Mouse (Mus musculus) spleen, postnatal 14 days (tissue): ENCODE results near the gene Nek6.

Source experiments
- DNase-seq, 2 experiments: peaks; one replicate each; pipeline ENCODE4 v3.0.0; 2021 to 2022; ENCODE audit warnings: low spot score in 2 of 2

The Nek6 gene

GRCm38 (mm10) chr2:38511487-38512307 lies at the start of gene Nek6:
Gene Nek6, plus strand, starts transcription at chr2:38511643.
- peak in 1 of 2 experiments; percentile 35 for DNase-seq

GRCm38 (mm10) chr2:38462323-38462722 lies 49.1 kb upstream of the Nek6 start:
- no peak for DNase-seq

- no peak for DNase-seq
Observed at GRCm38 (mm10) chr2:38468845-38469244, 42.6 kb upstream of the Nek6 start.

GRCm38 (mm10) chr2:38471745-38472144 lies 39.7 kb upstream of the Nek6 start:
- DNase-seq, result no peak

- no peak for DNase-seq
Observed at GRCm38 (mm10) chr2:38472829-38473228, 38.6 kb upstream of the Nek6 start.

GRCm38 (mm10) chr2:38476871-38477496 lies 34.5 kb upstream of the Nek6 start:
- DNase-seq, result no peak

GRCm38 (mm10) chr2:38477497-38477873 lies 34.0 kb upstream of the Nek6 start:
- no peak for DNase-seq

GRCm38 (mm10) chr2:38478683-38479082 lies 32.8 kb upstream of the Nek6 start:
- no peak for DNase-seq

GRCm38 (mm10) chr2:38479541-38479940 lies 31.9 kb upstream of the Nek6 start:
- DNase-seq, result no peak

- peak in 1 of 2 experiments; percentile 38 for DNase-seq
Observed at GRCm38 (mm10) chr2:38481166-38481778, 30.2 kb upstream of the Nek6 start.

GRCm38 (mm10) chr2:38482122-38482521 lies 29.3 kb upstream of the Nek6 start:
- DNase-seq, result no peak

- no peak for DNase-seq
Observed at GRCm38 (mm10) chr2:38483058-38483704, 28.3 kb upstream of the Nek6 start.

GRCm38 (mm10) chr2:38484556-38484955 lies 26.9 kb upstream of the Nek6 start:
- DNase-seq, result no peak

GRCm38 (mm10) chr2:38485409-38485808 lies 26.0 kb upstream of the Nek6 start:
- DNase-seq, result no peak

GRCm38 (mm10) chr2:38485957-38486931 lies 25.2 kb upstream of the Nek6 start:
- DNase-seq, result no peak

- no peak for DNase-seq
Observed at GRCm38 (mm10) chr2:38497594-38497993, 13.8 kb upstream of the Nek6 start.

GRCm38 (mm10) chr2:38501606-38502005 lies 9.8 kb upstream of the Nek6 start:
- DNase-seq, result no peak

- no peak for DNase-seq
Observed at GRCm38 (mm10) chr2:38502123-38502522, 9.3 kb upstream of the Nek6 start.

GRCm38 (mm10) chr2:38502747-38503146 lies 8.7 kb upstream of the Nek6 start:
- DNase-seq, result no peak

- no peak for DNase-seq
Observed at GRCm38 (mm10) chr2:38504311-38504710, 7.1 kb upstream of the Nek6 start.

- DNase-seq, result no peak
Observed at GRCm38 (mm10) chr2:38507181-38507580, 4.3 kb upstream of the Nek6 start.
